Mouse (Mus musculus): ENCODE data around the gene Kdm1b. TPM values are rescaled to one million over a fixed set of nuclear protein-coding genes. Genes with fewer than 3 reads are reported as not detected.

The Kdm1b gene
- total RNA-seq, 2 experiments from 2014 or later, result 8.3 to 9.4 TPM

DNA sequence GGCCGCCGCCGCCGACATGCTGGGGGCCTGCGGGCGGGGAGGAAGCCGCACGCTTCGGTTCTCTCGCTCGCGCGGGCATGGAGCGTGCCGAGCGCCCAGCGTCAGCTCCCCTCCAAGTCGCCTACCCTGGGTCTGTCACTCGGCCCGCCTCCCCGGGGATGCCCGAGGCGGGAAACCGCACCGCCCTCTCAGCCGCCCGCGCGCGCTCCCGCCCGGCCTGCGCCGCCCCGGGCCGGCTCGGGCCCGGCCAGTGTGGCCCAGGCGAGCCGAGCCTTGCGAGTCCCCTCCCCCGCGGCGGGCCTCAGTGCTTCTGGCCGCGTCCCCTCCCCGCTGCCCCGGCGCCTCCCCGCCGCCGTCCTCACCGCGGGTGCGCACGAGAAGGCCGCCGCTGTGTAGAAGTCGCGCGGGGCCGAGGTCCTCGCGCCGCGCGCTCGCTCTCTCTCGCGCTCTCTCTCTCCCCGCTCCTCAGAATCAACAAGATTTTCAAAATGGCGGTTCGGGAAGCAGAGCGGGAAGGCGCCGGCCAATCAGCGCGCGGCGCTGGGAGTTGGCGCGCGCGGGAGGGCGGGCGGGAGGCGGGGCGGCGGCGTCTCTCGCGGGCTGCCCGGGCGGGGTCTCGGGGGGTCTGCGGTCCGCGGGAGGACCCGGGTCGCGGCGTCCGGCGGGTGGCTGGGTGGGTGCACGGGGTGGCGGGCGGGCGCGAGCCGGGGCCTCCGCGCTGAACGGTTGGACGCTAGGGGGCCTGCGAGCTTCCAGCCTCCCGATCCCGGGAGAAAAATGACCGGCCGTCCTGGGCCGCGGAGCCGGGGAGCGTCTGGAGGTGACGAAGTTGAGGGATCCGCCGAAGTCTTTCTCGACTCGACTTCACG lies 62.6 kb downstream of the Kdm1b start, which contains the start of gene Dek:
Dek (minus strand) TSS at position 491 of the 869 bp plus-strand sequence.
- intact Hi-C loops (cut with DNase I), result no loop called here
- peak; percentile 89 to 92 for DNase-seq

DNA sequence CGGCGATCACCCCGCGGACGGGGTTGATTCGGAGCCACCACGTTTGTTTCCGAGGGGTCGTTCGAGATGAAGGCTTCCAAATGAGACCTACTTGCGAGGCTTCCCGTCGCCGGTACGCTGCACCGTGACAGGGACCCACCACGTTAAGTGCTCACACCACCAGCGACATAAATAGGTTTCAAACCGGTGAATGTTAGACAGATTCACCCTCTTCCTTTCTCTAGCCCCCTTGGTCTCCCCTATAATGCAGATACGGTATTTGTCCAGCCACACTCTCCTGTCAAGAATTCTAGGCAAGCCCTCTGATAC lies 63.2 kb downstream of the Kdm1b start:
- no peak for DNase-seq
- intact Hi-C loops (cut with DNase I), result no loop called here

DNA sequence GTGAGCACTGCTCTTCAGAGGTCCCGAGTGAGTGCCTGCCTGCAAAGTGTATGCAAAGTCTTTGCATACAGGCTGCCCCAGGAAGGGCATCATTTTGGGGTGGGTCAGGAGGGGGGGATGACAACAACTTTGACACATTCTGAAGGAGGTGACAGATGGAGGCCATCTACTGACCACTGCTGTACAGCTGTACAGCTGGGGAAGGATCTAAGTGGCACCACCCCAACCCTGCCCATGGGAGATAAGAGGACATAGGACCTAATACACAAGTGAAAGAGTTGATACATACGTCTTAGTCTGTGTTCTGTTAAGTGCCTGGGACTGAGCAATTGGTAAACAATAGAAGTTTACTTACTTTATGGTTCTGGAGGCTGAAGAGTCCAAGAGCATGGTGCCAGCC lies 65.9 kb downstream of the Kdm1b start:
- intact Hi-C loops (cut with DNase I), result no loop called here

DNA sequence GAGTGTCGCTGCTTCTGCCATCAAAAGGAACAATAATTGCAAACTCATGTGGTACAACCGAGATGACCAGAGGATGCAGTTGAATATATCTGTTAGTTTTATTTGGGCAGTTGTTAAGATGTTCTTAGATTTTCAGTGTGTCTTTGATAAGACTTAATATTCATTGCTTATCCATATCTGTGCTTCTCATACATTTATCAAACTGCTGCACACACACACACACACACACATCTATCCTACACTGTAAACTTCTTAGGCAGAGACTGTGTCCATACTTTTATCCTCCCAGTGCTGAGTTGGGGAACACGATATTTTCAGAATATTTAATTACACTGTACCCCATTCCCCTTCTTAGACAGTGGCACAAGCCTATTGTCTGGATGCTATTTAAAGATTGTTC lies 67.9 kb downstream of the Kdm1b start:
- intact Hi-C loops (cut with DNase I), result no loop called here
- DNase-seq, result no peak

More for the DNA sequence above, 65.9 kb downstream of the Kdm1b start:
- DNase-seq, result no peak

DNA sequence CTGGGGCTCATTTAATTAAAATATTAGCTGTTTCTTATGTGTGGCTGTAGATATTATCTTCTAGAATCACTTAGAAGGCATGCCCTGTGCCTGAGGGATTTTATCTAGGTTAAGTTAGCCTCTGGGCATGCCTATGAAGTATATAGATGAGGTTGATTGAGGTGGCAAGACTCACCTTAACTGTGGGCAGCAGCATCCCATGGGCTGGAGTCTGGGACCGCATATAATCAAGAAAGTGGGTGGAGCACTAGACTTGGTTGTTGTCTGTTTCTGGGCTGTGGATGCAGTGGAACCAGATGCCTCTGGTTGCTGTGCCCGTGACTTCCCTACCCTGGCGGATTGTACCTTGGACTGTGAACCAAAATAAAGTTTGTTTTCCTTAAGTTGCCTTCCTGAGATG lies 68.8 kb downstream of the Kdm1b start:
- no peak for DNase-seq
- intact Hi-C loops (cut with DNase I), result no loop called here

DNA sequence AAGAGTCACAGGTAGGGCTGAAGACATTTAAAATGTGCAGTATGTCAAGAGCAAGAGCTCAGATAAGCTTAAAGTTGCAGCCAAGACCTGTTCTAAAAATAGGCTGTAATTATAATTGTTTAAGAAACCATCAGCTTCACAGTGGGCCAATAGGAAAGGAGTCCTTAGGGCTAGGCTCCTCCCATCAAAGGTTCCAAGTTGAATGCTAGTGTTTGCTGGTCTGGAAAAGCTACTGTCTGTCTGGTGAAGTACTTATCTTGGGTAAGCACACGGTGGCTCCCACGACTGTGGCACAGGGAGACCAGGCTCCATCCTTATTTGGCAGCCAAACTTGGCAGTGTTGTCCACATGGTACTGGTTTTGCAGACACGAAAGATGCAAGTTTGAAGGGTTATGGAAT lies 69.6 kb downstream of the Kdm1b start:
- no peak for DNase-seq
- intact Hi-C loops (cut with DNase I), result no loop called here

DNA sequence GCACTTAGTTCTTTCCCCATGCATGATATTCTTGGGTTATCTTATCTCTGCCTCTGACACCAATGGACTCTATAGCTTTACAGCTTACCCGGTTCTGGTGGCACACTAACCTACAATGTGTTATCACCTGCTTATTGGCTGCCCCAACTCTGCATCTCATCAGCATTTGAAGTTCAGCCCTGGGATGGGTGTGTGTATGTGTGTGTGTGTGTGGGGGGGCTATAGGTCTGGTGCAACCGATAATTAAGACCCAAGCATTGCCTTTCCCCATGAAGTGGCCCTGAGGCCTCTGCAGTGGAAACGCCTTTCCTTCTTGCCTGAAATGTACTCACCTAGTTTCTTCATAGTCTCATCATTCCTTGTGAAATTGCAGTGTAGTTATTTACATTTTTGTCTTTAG lies 72.7 kb downstream of the Kdm1b start:
- DNase-seq, result no peak
- intact Hi-C loops (cut with DNase I), result no loop called here

DNA sequence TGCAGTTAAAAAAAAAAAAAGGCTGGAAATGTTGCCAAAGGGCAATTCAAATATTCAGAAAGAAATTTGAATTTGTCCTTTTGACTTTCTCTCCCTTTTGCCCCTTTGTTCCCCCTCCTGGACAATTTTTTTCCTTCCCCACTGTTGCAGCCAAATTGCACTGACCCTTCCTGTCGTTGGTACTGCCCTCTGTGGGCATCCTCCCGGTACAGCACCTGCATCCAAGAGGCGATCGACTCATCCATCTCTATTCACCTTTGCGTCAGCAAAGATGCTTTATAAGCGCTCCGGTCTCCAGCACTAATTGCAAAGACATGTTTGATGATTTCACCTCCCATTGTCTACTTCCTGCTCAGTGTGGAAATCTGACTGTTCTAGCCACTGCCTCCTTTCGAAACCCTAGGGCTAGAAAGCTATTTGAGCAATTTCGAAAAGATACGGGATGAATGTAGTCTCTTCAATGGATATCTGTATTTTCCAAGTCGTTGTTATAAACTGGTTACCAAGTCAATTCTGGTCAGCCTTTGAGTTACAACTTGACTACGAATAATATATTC lies 78.1 kb downstream of the Kdm1b start:
- intact Hi-C loops (cut with DNase I), result no loop called here
- DNase-seq, result no peak

DNA sequence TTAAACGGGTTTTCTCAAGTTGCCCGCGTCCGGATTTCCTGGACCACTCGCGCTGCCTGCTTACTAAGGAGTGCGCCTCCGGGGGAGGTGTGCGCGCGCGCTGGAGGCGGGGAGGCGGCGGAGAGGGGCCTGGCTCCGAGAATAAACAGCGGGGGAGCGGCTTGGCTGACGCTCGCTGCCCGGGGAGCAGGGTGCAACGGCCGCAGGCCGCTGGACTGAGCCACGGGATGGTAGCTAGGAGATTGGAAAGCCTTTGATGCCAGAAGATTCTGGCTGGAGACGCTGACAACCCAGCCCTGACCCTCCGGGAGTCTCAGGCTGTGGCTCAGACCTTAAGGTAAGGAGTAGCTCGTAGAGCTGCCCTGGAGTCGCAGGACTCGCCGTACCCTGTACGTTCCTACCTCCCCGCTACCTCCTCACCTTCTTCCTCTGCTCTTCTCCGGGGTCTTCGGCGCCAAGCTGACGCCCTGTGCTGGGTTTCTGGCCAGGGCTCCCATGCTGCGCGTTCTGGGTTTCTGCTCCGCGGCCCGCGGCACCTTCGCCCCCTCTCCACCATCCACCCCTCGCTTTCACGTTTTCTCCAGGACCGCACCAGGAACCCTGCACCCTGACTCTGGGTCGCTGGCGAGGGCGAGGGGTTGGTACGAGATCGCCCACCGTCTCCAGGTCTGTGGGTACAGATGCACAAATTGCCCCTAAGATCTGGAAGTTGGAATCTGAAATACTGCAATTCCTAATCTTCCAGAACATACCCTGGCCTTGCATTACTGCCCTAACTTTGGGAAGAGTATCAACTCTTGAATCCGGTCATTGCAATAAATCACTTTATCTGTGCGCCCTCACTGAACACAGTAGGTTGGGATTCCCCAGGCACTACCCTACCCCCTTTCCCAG lies 79.5 kb downstream of the Kdm1b start, which contains the start of gene Rnf144b:
Rnf144b (plus strand) TSS at position 120 of the 894 bp plus-strand sequence.
- intact Hi-C loops (cut with DNase I), result no loop called here
- DNase-seq, result peak; percentile 56

DNA sequence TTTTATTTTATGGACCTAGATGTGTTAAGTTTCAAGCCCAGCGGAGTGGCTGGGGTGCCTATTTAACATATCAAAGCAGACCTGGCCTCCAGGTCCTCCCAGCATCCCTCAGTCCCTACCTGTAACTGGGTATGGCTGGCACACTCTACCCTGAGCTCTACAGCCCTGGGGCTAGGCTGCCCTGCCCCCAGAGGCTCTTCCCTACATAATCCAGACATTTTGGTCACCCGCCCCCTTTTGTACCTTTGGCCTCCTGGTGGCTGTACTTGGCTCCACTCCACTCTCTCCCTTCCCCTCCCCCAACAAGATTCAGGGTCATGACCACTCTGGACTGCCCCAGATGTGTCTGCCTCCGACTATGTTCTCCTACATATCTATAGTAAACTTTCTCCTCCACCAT lies 81.2 kb downstream of the Kdm1b start:
- no peak for DNase-seq
- intact Hi-C loops (cut with DNase I), result no loop called here

DNA sequence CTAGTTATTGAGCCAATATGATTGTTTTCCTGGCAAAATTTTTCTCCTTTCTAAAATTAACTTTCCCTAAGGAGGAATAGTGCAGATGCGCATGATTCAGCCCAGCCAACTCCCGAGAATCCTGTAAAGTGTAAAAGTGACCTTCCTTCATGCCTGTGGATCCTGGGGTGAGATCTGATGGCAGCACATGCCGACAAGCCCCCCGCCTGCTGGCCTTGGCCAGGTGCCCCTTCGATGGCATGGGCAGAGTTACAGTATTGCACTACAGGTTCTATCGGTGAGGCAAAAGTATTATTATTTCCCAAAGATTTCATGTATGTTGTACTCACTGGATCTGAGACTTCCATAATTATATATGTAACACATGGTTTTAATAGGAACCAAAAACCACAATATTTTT lies 81.7 kb downstream of the Kdm1b start:
- no peak for DNase-seq
- intact Hi-C loops (cut with DNase I), result no loop called here

DNA sequence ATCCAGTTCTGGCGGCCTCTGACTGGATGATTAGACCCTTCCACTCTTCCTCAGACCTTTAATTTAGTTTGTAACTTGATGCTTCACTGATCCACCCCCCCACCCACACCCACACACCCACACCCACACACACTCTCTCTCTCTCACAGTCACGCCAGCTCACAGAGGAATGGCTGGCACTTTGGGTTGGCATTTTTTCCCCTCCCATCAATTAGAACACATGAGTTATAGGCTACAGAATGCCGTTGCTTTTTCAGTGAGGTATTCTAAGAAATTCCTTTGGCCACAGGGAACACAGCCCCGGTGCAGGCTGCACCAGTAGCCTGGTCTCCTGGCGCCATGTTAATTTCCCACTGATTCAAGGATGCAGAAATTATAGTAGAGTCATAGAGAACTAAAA lies 82.3 kb downstream of the Kdm1b start:
- no peak for DNase-seq
- intact Hi-C loops (cut with DNase I), result no loop called here

DNA sequence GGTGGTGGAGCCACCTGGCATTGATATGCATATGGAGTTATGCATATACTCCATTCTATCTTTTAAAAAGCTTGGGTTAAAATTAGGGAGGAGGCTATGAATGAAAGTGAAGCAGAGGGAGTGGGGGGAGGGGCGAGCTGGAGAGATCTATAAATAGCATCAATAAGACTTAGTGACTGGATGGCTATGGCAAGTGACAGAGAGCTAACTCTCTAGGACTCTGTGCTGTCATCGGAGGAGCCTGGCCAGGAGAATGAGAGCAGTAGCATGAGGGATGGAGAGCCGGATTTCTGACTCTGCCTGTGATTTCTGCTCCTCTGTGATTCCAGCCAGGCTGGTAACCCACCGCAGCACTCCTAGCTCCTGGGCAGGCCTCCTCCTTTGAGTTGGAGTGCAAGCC lies 85.8 kb downstream of the Kdm1b start:
- DNase-seq, result no peak
- intact Hi-C loops (cut with DNase I), result no loop called here

DNA sequence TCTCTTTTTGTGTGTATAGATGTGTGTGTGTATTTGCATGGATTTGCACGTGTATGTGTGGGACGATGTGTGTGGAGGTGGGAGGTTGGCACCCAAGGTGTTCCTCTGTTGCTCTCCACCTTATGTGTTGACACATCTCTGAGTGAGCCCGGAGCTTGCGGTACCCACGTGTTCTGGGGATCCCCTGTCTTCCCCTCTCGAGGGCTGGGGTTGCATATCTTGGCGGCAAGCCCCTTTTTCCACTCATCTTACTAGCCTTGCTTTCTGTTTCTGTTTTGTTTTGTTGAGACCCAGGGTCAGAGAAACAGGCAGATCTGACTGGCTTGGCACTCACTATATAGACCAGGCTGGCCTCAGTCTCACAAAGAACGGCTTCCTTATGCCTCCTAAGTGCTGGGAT lies 89.8 kb downstream of the Kdm1b start:
- intact Hi-C loops (cut with DNase I), result no loop called here
- no peak for DNase-seq

DNA sequence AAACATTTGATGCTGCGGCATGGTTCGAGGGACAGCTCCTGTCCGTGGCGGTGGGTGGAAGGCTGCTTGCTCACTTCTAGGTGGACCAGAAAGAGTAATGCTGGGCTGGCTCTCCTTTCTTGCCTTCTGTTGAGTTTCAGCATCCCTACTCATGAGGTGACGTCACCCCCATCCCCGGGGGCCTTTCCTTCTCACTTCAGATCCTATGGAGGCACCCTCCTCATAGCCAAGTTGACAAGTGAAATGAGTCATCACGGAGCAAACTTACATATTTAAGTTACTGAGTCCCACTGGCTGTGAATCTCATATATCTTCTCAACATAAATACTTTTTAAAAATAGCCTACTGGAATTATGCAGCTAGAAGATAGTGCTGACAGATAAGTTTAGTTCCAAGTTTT lies 91.5 kb downstream of the Kdm1b start:
- intact Hi-C loops (cut with DNase I), result no loop called here
- no peak for DNase-seq

Other genes with a start within 250 kb of the Kdm1b start
- gene Kif13a, start 113.6 kb upstream of the Kdm1b start, total RNA-seq (2021), result 100 to 1,000 TPM in 1 of 2 experiments, 10 to 100 TPM in 1; 98.7 to 101 TPM
- 1 to 10 TPM; 5.0 to 5.6 TPM for gene Nhlrc1, start 28.6 kb upstream of the Kdm1b start, total RNA-seq (2021)
- 10 to 100 TPM in 1 of 2 experiments, 1 to 10 TPM in 1; 8.1 to 10.0 TPM for gene Tpmt, start 1.2 kb downstream of the Kdm1b start, total RNA-seq (2021)
- gene Dek, start 62.7 kb downstream of the Kdm1b start, total RNA-seq (2021), result 10 to 100 TPM; 57.4 to 59.4 TPM
- 10 to 100 TPM; 15.3 to 23.4 TPM for gene Rnf144b, start 79.2 kb downstream of the Kdm1b start, total RNA-seq (2021)